Mouse (Mus musculus) limb, embryonic 14.5 days (tissue): ENCODE results near the gene Amt. TPM values are rescaled to one million over a fixed set of nuclear protein-coding genes. Genes with fewer than 3 reads are reported as not detected.

ENCODE experiments used
- ATAC-seq: fragments of 200-750 bp; cut with Nextera tagmentation; 2 replicates; pipeline ENCODE4 v1.8.0; 2017; ENCODE audit warnings: low read depth, moderate number of reproducible peaks, moderate TSS enrichment; ENCODE audit not compliant: low FRiP score
- DNase-seq: peaks from one replicate; pipeline ENCODE4 v3.0.0-alpha.2; 2015; ENCODE audit warnings: low spot score
- H3K27ac ChIP-seq: fragments of 300-500 bp; sonication (generic); replicated peaks from 2 replicates; pipeline ENCODE4 v1.5.1; 2014; ENCODE audit warnings: low read depth, mild to moderate bottlenecking, low read length, moderate library complexity, mixed read lengths
- H3K27me3 ChIP-seq: fragments of 300-500 bp; sonication (generic); 2 replicates; pipeline ENCODE4 v1.6.1; 2014; ENCODE audit warnings: low read length, mixed read lengths; ENCODE audit not compliant: control insufficient read depth, insufficient read depth
- H3K36me3 ChIP-seq: fragments of 300-500 bp; sonication (generic); 2 replicates; pipeline ENCODE4 v1.6.1; 2014; ENCODE audit warnings: mild to moderate bottlenecking, low read length, moderate library complexity, mixed read lengths; ENCODE audit not compliant: control insufficient read depth, insufficient read depth
- H3K4me1 ChIP-seq: fragments of 300-500 bp; sonication (generic); 2 replicates; pipeline ENCODE4 v1.6.1; 2014; ENCODE audit warnings: antibody characterized with exemption, low read length, mixed read lengths; ENCODE audit not compliant: control insufficient read depth, insufficient read depth
- H3K4me2 ChIP-seq: fragments of 300-500 bp; sonication (generic); replicated peaks from 2 replicates; pipeline ENCODE4 v1.6.1; 2014; ENCODE audit warnings: low read depth, mild to moderate bottlenecking, low read length, moderate library complexity; ENCODE audit not compliant: severe bottlenecking
- H3K4me3 ChIP-seq: fragments of 300-500 bp; sonication (generic); replicated peaks from 2 replicates; pipeline ENCODE4 v1.5.1; 2014; ENCODE audit warnings: low read length
- H3K9ac ChIP-seq: fragments of 300-500 bp; sonication (generic); 2 replicates; pipeline ENCODE4 v1.6.1; 2014; ENCODE audit warnings: mild to moderate bottlenecking, low read depth, low read length, moderate library complexity; ENCODE audit not compliant: severe bottlenecking
- H3K9me3 ChIP-seq: fragments of 300-500 bp; sonication (generic); 2 replicates; pipeline ENCODE4 v1.6.1; 2016; ENCODE audit warnings: low read length; ENCODE audit not compliant: control insufficient read depth
- POLR2A ChIP-seq: fragments of 200-500 bp; IDR thresholded peaks from 2 replicates; pipeline ENCODE4 v1.8.0; 2012; ENCODE audit warnings: inconsistent platforms, mild to moderate bottlenecking, moderate library complexity, borderline replicate concordance; ENCODE audit not compliant: insufficient read depth, insufficient read length; ENCODE audit errors: extremely low read depth
- WGBS: fragments of 180-500 bp; shearing (Covaris S2); extraction: QIAGEN DNeasy Blood & Tissue Kit; methylation state at CpG from one replicate; pipeline ENCODE4 v1.1.7; 2014; 5-methylcytosine and 5-hydroxymethylcytosine counted together
- polyA plus RNA-seq, 2 experiments: library from polyadenylated mRNA; depleted of rRNA in 1 of 2; stranded (reverse) in 1 of 2; unstranded in 1 of 2; fragments of >200 nt; fragmentation: Nextera tagmentation in 1 of 2; extraction: Ambion mirVana in 1 of 2; gene quantifications; 2 replicates each; pipeline versions ENCODE4 v1.2.1 to v1.2.3; 2012 to 2014

The Amt gene
- polyA plus RNA-seq, 2 experiments, result 6.9 to 28.2 TPM

DNA sequence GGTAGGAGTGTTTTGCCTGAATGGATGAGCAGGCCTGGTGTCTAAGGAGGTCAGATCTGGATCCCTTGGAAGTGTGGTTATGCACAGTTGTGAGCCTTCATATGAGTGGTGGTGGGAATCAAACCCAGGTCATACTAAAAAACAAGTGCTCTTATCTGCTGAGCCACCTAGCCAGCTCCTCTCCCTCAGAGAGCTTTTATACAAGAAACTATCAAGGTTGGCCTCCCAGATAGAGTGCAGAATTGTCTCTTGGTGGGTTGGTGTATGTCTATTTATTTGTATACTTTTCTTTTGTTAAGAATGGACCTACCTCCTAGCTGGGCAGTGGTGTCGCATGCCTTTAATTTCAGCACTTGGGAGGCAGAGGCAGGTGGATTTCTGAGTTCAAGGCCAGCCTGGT is 47.2 kb downstream of the Amt start:
- Histone ChIP-seq H3K4me3 (no peak overlapping the region), H3K4me1 (peaks cover 16% of the 10 kb centered on the region), H3K9me3 (no peaks in the 10 kb centered on the region), H3K27ac (no peak overlapping the region), H3K27me3 (no peaks in the 10 kb centered on the region), H3K36me3 (no peaks in the 10 kb centered on the region), H3K9ac (no peak overlapping the region), H3K4me2 (no peak overlapping the region)
- WGBS, result 100% methylated on average over 1 of the region's 1 CpGs
- ATAC-seq, result no peak
- no peak for DNase-seq
- no peak for TF ChIP-seq POLR2A

DNA sequence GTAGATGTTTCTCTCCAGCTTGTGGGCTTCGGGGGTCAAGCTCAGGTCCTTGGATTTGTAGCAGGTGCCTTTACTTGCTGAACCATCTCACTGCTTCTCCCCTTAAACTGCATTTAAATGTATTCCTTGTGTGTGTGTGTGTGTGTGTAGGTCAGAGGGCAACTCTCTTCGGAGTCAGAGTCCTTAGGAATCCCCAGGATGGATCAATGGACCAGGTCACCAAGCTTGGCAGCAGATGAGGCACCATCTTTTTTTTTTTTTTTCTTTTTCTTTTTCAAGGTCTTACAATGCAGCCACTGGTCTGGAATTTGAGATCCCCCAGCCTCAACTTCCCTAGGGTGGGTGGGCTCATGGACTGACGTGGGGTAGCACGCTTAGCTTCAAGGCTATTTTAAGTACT is 47.8 kb downstream of the Amt start:
- Histone ChIP-seq H3K4me3 (no peak overlapping the region), H3K9me3 (no peaks in the 10 kb centered on the region), H3K4me1 (peaks cover 18% of the 10 kb centered on the region), H3K27ac (no peak overlapping the region), H3K36me3 (peaks cover 3% of the 10 kb centered on the region; the same call in 1 of the 2 replicates), H3K9ac (no peak overlapping the region), H3K27me3 (no peaks in the 10 kb centered on the region), H3K4me2 (no peak overlapping the region)
- 87% methylated on average over 4 of the region's 4 CpGs for WGBS
- DNase-seq (no peak), ATAC-seq (no peak)
- TF ChIP-seq POLR2A, result no peak

DNA sequence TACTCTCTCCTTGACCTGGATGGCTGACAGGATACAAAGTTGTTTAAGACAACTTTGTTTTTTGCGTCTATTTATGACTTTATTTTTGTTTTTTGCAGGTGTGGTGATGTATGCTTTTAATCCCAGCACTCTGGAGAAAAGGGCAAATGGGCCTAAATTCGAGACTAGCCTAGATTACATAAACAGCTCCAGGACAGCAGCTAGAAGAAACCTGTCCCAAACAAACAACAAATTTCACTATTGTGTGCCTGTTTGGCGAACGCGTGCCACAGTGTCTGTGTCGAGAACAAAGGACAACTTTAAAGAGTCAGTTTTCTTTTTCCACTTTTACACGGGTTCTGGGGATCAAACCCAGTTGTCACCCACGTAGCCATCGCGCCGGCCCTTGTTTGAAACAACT is 50.4 kb downstream of the Amt start:
- ATAC-seq (no peak), DNase-seq (no peak)
- Histone ChIP-seq H3K4me1 (peaks cover 7% of the 10 kb centered on the region), H3K4me3 (peak overlapping the region; percentile 92), H3K9ac (peak overlapping the region; percentile 87), H3K27me3 (no peaks in the 10 kb centered on the region), H3K36me3 (peaks cover 27% of the 10 kb centered on the region), H3K9me3 (no peaks in the 10 kb centered on the region), H3K27ac (peak overlapping the region; percentile 96), H3K4me2 (peak overlapping the region; percentile 75)
- no peak for TF ChIP-seq POLR2A
- WGBS, result 4% methylated on average over 11 of the region's 11 CpGs

DNA sequence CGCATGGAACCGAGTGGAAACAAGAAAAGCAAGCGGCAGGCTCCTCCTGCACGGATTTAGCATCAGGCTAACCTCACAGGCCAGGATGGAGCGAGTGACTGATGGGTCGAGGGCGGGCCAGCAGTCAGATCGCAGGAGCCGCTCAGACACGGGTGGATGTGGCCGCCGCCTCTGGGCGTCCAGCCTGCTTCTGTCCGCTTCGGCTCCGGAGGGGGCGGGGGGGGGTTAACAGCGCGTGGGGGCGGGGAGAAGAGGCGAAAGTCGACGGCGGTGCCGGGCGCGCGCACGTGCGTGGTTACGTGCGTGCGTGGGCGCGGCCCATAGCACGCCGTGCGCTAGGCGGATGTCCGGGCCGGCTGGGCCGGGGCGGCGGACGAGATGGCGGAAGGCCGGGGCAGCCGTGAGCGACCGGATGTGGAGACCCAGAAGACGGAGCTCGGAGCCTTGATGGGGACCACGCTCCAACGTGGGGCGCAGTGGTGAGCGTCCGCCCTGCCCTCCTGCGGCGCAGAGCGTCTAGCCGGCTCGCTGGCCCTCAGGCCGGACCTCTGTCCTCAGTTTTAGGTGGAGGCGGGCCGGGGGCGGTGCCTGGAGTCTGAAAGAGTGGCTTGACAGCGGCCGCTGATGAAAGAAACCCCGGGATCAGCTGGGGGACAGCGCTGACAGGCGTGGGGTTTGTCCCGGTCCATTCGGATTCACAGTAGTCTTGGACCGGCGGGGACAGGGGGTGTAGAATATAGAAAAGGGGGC is 51.1 kb downstream of the Amt start, which contains the start of gene Usp4:
Usp4 (plus strand) TSS at position 314 of the 750 bp plus-strand sequence.
- peak within 1 kb of the TSS; percentile 87 for H3K9ac ChIP-seq
- peaks cover 34% of the 10 kb centered on the region for H3K36me3 ChIP-seq
- peak within 1 kb of the TSS; percentile 75 for H3K4me2 ChIP-seq
- H3K4me3 ChIP-seq, result peak within 1 kb of the TSS; percentile 92
- H3K27me3 ChIP-seq, result no peaks in the 10 kb centered on the region
- DNase-seq, result peak; percentile 93
- no peaks in the 10 kb centered on the region for H3K9me3 ChIP-seq
- TF ChIP-seq POLR2A, result peak; percentile 68; the same call in 1 of the 2 replicates
- peak; percentile 95 for ATAC-seq
- WGBS, result under 1% methylated on average over 47 of the region's 75 CpGs
- peaks cover 7% of the 10 kb centered on the region for H3K4me1 ChIP-seq
- peak within 1 kb of the TSS; percentile 96 for H3K27ac ChIP-seq

DNA sequence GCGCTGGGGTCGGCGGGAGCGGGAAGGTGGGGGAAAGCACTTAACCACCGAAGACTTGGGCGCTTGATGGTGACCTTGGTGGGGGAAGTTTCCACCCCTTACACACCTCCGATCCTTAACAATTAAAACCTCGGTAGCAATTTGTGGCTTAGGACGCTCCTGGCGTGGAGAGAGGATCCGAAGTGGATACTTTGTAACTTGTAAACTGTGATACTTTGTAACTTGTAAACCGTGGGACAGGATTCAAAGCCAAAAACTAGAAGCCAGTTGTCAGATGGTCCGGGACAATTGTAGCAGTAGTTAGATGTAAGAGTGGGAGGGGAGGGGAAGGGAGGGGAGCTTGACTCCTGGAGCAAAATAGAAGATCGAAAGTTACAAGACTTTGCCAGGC is 51.6 kb downstream of the Amt start:
- Histone ChIP-seq H3K9me3 (no peaks in the 10 kb centered on the region), H3K9ac (peak overlapping the region; percentile 87), H3K4me3 (peak overlapping the region; percentile 92), H3K27me3 (no peaks in the 10 kb centered on the region), H3K36me3 (peaks cover 40% of the 10 kb centered on the region), H3K4me1 (peaks cover 7% of the 10 kb centered on the region), H3K4me2 (peak overlapping the region; percentile 75), H3K27ac (peak overlapping the region; percentile 96)
- DNase-seq (no peak), ATAC-seq (no peak)
- no peak for TF ChIP-seq POLR2A
- 5% methylated on average over 14 of the region's 14 CpGs for WGBS

DNA sequence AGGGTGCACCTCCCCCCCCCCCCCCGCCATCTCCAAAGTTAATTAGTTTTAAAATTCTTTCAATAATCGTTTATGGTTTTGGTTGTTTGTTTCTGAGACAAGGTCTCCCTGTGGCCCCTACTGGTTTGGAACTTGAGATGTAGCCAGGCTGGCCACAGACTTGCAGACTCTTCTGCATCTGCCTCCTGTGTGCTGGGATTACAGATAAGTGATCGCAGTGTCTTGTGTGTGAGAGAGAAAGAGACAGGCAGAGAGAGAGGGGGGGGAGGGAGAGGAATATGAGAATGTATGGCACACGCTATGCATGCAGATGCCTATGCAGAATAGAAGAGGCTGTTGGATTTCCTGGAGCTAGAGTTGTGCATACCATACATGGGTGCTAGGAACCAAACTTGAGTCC is 53.1 kb downstream of the Amt start:
- Histone ChIP-seq H3K4me1 (peaks cover 7% of the 10 kb centered on the region), H3K36me3 (peaks cover 54% of the 10 kb centered on the region), H3K4me3 (no peak overlapping the region), H3K9me3 (no peaks in the 10 kb centered on the region), H3K9ac (no peak overlapping the region), H3K4me2 (no peak overlapping the region), H3K27ac (no peak overlapping the region), H3K27me3 (no peaks in the 10 kb centered on the region)
- ATAC-seq (no peak), DNase-seq (no peak)
- WGBS, result 98% methylated on average over 4 of the region's 4 CpGs
- TF ChIP-seq POLR2A, result no peak

Other genes starting within 250 kb of the Amt start
- gene Gmppb, start 247.6 kb upstream of the Amt start, polyA plus RNA-seq (2012; rRNA removed), result 30.4 and 32.1 TPM in 2 replicates
- 37.4 and 41.3 TPM in 2 replicates for gene Gmppb, start 247.6 kb upstream of the Amt start, polyA plus RNA-seq (2014; fragmentation: Nextera tagmentation; extraction: Ambion mirVana)
- 5.0 and 6.8 TPM in 2 replicates for gene Amigo3, start 243.7 kb upstream of the Amt start, polyA plus RNA-seq (2012; rRNA removed)
- gene Amigo3, start 243.7 kb upstream of the Amt start, polyA plus RNA-seq (2014; fragmentation: Nextera tagmentation; extraction: Ambion mirVana), result 4.7 and 4.8 TPM in 2 replicates
- 0.93 and 1.1 TPM in 2 replicates for gene Mst1, start 216.4 kb upstream of the Amt start, polyA plus RNA-seq (2012; rRNA removed)
- gene Mst1, start 216.4 kb upstream of the Amt start, polyA plus RNA-seq (2014; fragmentation: Nextera tagmentation; extraction: Ambion mirVana), result 1.3 and 1.6 TPM in 2 replicates
- gene Rnf123, start 213.5 kb upstream of the Amt start, polyA plus RNA-seq (2012; rRNA removed), result 67.9 and 89.0 TPM in 2 replicates
- 32.4 and 33.0 TPM in 2 replicates for gene Rnf123, start 213.5 kb upstream of the Amt start, polyA plus RNA-seq (2014; fragmentation: Nextera tagmentation; extraction: Ambion mirVana)
- gene Apeh, start 202.2 kb upstream of the Amt start, polyA plus RNA-seq (2012; rRNA removed), result 55.6 and 64.6 TPM in 2 replicates
- gene Apeh, start 202.2 kb upstream of the Amt start, polyA plus RNA-seq (2014; fragmentation: Nextera tagmentation; extraction: Ambion mirVana), result 38.6 and 41.3 TPM in 2 replicates
- gene Bsn, start 106.5 kb upstream of the Amt start, polyA plus RNA-seq (2012; rRNA removed), result 1.1 and 1.3 TPM in 2 replicates
- 0.68 and 0.73 TPM in 2 replicates for gene Bsn, start 106.5 kb upstream of the Amt start, polyA plus RNA-seq (2014; fragmentation: Nextera tagmentation; extraction: Ambion mirVana)
- 49.7 and 57.4 TPM in 2 replicates for gene Dag1, start 32.9 kb upstream of the Amt start, polyA plus RNA-seq (2012; rRNA removed)
- gene Dag1, start 32.9 kb upstream of the Amt start, polyA plus RNA-seq (2014; fragmentation: Nextera tagmentation; extraction: Ambion mirVana), result 77.4 and 82.5 TPM in 2 replicates
- 37.5 and 61.3 TPM in 2 replicates for gene Nicn1, start 6.4 kb upstream of the Amt start, polyA plus RNA-seq (2012; rRNA removed)
- 40.2 and 49.6 TPM in 2 replicates for gene Nicn1, start 6.4 kb upstream of the Amt start, polyA plus RNA-seq (2014; fragmentation: Nextera tagmentation; extraction: Ambion mirVana)
- gene Rhoa, start 9.3 kb downstream of the Amt start, polyA plus RNA-seq (2012; rRNA removed), result 214 and 240 TPM in 2 replicates
- 296 and 326 TPM in 2 replicates for gene Rhoa, start 9.3 kb downstream of the Amt start, polyA plus RNA-seq (2014; fragmentation: Nextera tagmentation; extraction: Ambion mirVana)
- gene Tcta, start 9.3 kb downstream of the Amt start, polyA plus RNA-seq (2012; rRNA removed), result 36.8 and 41.4 TPM in 2 replicates
- gene Tcta, start 9.3 kb downstream of the Amt start, polyA plus RNA-seq (2014; fragmentation: Nextera tagmentation; extraction: Ambion mirVana), result 37.4 and 38.6 TPM in 2 replicates
- 476 and 533 TPM in 2 replicates for gene Gpx1, start 42.0 kb downstream of the Amt start, polyA plus RNA-seq (2012; rRNA removed)
- gene Gpx1, start 42.0 kb downstream of the Amt start, polyA plus RNA-seq (2014; fragmentation: Nextera tagmentation; extraction: Ambion mirVana), result 686 and 718 TPM in 2 replicates
- gene Usp4, start 51.0 kb downstream of the Amt start, polyA plus RNA-seq (2012; rRNA removed), result 86.1 and 86.8 TPM in 2 replicates
- gene Usp4, start 51.0 kb downstream of the Amt start, polyA plus RNA-seq (2014; fragmentation: Nextera tagmentation; extraction: Ambion mirVana), result 102 and 107 TPM in 2 replicates
- 1.0 TPM in 2 replicates for gene 1700102P08Rik, start 96.0 kb downstream of the Amt start, polyA plus RNA-seq (2012; rRNA removed)
- 0.96 and 1.2 TPM in 2 replicates for gene 1700102P08Rik, start 96.0 kb downstream of the Amt start, polyA plus RNA-seq (2014; fragmentation: Nextera tagmentation; extraction: Ambion mirVana)
- 1.5 and 2.2 TPM in 2 replicates for gene Ccdc36, start 131.6 kb downstream of the Amt start, polyA plus RNA-seq (2012; rRNA removed)
- gene Ccdc36, start 131.6 kb downstream of the Amt start, polyA plus RNA-seq (2014; fragmentation: Nextera tagmentation; extraction: Ambion mirVana), result 1.3 and 1.7 TPM in 2 replicates
- gene BC048562, start 139.6 kb downstream of the Amt start, polyA plus RNA-seq (2012; rRNA removed), result not detected in 2 replicates
- gene BC048562, start 139.6 kb downstream of the Amt start, polyA plus RNA-seq (2014; fragmentation: Nextera tagmentation; extraction: Ambion mirVana), result not detected in 2 replicates
- 29.2 and 34.4 TPM in 2 replicates for gene Ccdc71, start 163.7 kb downstream of the Amt start, polyA plus RNA-seq (2012; rRNA removed)
- gene Ccdc71, start 163.7 kb downstream of the Amt start, polyA plus RNA-seq (2014; fragmentation: Nextera tagmentation; extraction: Ambion mirVana), result 45.4 and 49.8 TPM in 2 replicates
- gene Klhdc8b, start 164.7 kb downstream of the Amt start, polyA plus RNA-seq (2012; rRNA removed), result 43.1 and 60.6 TPM in 2 replicates
- gene Klhdc8b, start 164.7 kb downstream of the Amt start, polyA plus RNA-seq (2014; fragmentation: Nextera tagmentation; extraction: Ambion mirVana), result 27.7 and 32.2 TPM in 2 replicates
- 214 and 236 TPM in 2 replicates for gene Lamb2, start 182.9 kb downstream of the Amt start, polyA plus RNA-seq (2012; rRNA removed)
- 59.0 and 69.4 TPM in 2 replicates for gene Lamb2, start 182.9 kb downstream of the Amt start, polyA plus RNA-seq (2014; fragmentation: Nextera tagmentation; extraction: Ambion mirVana)
- 160 and 219 TPM in 2 replicates for gene Usp19, start 193.7 kb downstream of the Amt start, polyA plus RNA-seq (2012; rRNA removed)
- 59.3 and 66.4 TPM in 2 replicates for gene Usp19, start 193.7 kb downstream of the Amt start, polyA plus RNA-seq (2014; fragmentation: Nextera tagmentation; extraction: Ambion mirVana)
- gene Qars, start 210.9 kb downstream of the Amt start, polyA plus RNA-seq (2012; rRNA removed), result 238 and 323 TPM in 2 replicates
- gene Qars, start 210.9 kb downstream of the Amt start, polyA plus RNA-seq (2014; fragmentation: Nextera tagmentation; extraction: Ambion mirVana), result 108 and 117 TPM in 2 replicates
- gene Qrich1, start 220.0 kb downstream of the Amt start, polyA plus RNA-seq (2012; rRNA removed), result 126 and 157 TPM in 2 replicates
- 120 and 132 TPM in 2 replicates for gene Qrich1, start 220.0 kb downstream of the Amt start, polyA plus RNA-seq (2014; fragmentation: Nextera tagmentation; extraction: Ambion mirVana)